Mouse (Mus musculus) neural tube, embryonic 13.5 days (tissue): ENCODE results near the gene Gadd45g. TPM values are rescaled to one million over a fixed set of nuclear protein-coding genes. Genes with fewer than 3 reads are reported as not detected.

Experiments used
- ATAC-seq: fragments of 200-750 bp; cut with Nextera tagmentation; 2 replicates; pipeline ENCODE4 v1.8.0; 2017; ENCODE audit warnings: low read depth, mild to moderate bottlenecking, moderate TSS enrichment, moderate library complexity
- H3K27ac ChIP-seq: fragments of 300-500 bp; sonication (generic); replicated peaks from 2 replicates; pipeline ENCODE4 v1.5.1; 2015; ENCODE audit warnings: moderate library complexity, mild to moderate bottlenecking, inconsistent platforms
- H3K27me3 ChIP-seq: fragments of 300-500 bp; sonication (generic); 2 replicates; pipeline ENCODE4 v1.6.1; 2015; ENCODE audit warnings: mild to moderate bottlenecking, inconsistent platforms
- H3K36me3 ChIP-seq: fragments of 300-500 bp; sonication (generic); 2 replicates; pipeline ENCODE4 v1.6.1; 2015; ENCODE audit warnings: mild to moderate bottlenecking, inconsistent platforms
- H3K4me1 ChIP-seq: fragments of 300-500 bp; sonication (generic); replicated peaks from 2 replicates; pipeline ENCODE4 v1.6.1; 2015; ENCODE audit warnings: inconsistent platforms
- H3K4me2 ChIP-seq: fragments of 300-500 bp; sonication (generic); 2 replicates; pipeline ENCODE4 v1.6.1; 2015; ENCODE audit warnings: inconsistent platforms, mild to moderate bottlenecking, moderate library complexity
- H3K4me3 ChIP-seq: fragments of 300-500 bp; sonication (generic); 2 replicates; pipeline ENCODE4 v1.5.1; 2015; ENCODE audit warnings: mild to moderate bottlenecking, inconsistent platforms
- H3K9ac ChIP-seq: fragments of 300-500 bp; sonication (generic); 2 replicates; pipeline ENCODE4 v1.6.1; 2015; ENCODE audit warnings: moderate library complexity, mild to moderate bottlenecking, inconsistent platforms
- H3K9me3 ChIP-seq: fragments of 300-500 bp; sonication (generic); 2 replicates; pipeline ENCODE4 v1.6.1; 2016; ENCODE audit warnings: inconsistent platforms
- WGBS: fragments of 180-500 bp; shearing (Covaris S2); methylation state at CpG from one replicate; pipeline ENCODE4 v1.1.7; 2015; 5-methylcytosine and 5-hydroxymethylcytosine counted together
- polyA plus RNA-seq: library from polyadenylated mRNA; unstranded; fragments of >200 nt; fragmentation: Nextera tagmentation; extraction: Ambion mirVana; gene quantifications from 2 replicates; pipeline ENCODE4 v1.2.1, GENCODE M21; 2015

Gadd45g gene
- polyA plus RNA-seq, 1 experiment from 2014 or later: 96.7 TPM

GRCm38 (mm10) chr13:51847979-51848480, 1.6 kb downstream of the Gadd45g start:
- Histone ChIP-seq H3K4me3 (peak overlapping the region; percentile 69), H3K9me3 (no peaks in the 10 kb centered on the region), H3K4me2 (peak overlapping the region; percentile 86), H3K4me1 (peaks cover 51% of the 10 kb centered on the region), H3K9ac (peak overlapping the region; percentile 81), H3K36me3 (no peaks in the 10 kb centered on the region), H3K27me3 (peaks cover 36% of the 10 kb centered on the region), H3K27ac (peak overlapping the region; percentile 89)
- peak; percentile 24 for ATAC-seq
- under 1% methylated on average over 31 of the region's 31 CpGs for WGBS

- H3K36me3 ChIP-seq: no peaks in the 10 kb centered on the region
- peak overlapping the region; percentile 81 for H3K9ac ChIP-seq
- WGBS: 1% methylated on average over 20 of the region's 20 CpGs
- H3K4me3 ChIP-seq: peak overlapping the region; percentile 69
- H3K27ac ChIP-seq: peak overlapping the region; percentile 89
- H3K9me3 ChIP-seq: no peaks in the 10 kb centered on the region
- no peak for ATAC-seq
- H3K4me1 ChIP-seq: peaks cover 53% of the 10 kb centered on the region
- H3K27me3 ChIP-seq: peaks cover 31% of the 10 kb centered on the region
- H3K4me2 ChIP-seq: peak overlapping the region; percentile 86
Observed at GRCm38 (mm10) chr13:51848481-51849240, 2.2 kb downstream of the Gadd45g start.

GRCm38 (mm10) chr13:51849241-51850033, 3.0 kb downstream of the Gadd45g start:
- ATAC-seq: no peak
- Histone ChIP-seq H3K27ac (peak overlapping the region; percentile 89), H3K4me2 (peak overlapping the region; percentile 86), H3K4me3 (peak overlapping the region; percentile 69), H3K9ac (peak overlapping the region; percentile 81), H3K27me3 (peaks cover 32% of the 10 kb centered on the region), H3K4me1 (peaks cover 56% of the 10 kb centered on the region), H3K36me3 (no peaks in the 10 kb centered on the region), H3K9me3 (no peaks in the 10 kb centered on the region)
- WGBS: 4% methylated on average over 22 of the region's 25 CpGs

GRCm38 (mm10) chr13:51850565-51850964, 4.1 kb downstream of the Gadd45g start:
- H3K4me1 ChIP-seq: peaks cover 52% of the 10 kb centered on the region
- H3K9me3 ChIP-seq: no peaks in the 10 kb centered on the region
- no peak overlapping the region for H3K4me2 ChIP-seq
- ATAC-seq: no peak
- H3K27ac ChIP-seq: no peak overlapping the region
- no peaks in the 10 kb centered on the region for H3K36me3 ChIP-seq
- H3K9ac ChIP-seq: no peak overlapping the region
- whole genome bisulfite sequencing: 59% methylated on average over 1 of the region's 1 CpGs
- H3K27me3 ChIP-seq: peaks cover 42% of the 10 kb centered on the region
- H3K4me3 ChIP-seq: no peak overlapping the region

GRCm38 (mm10) chr13:51852560-51853190, 6.2 kb downstream of the Gadd45g start:
- H3K9me3 ChIP-seq: no peaks in the 10 kb centered on the region
- peaks cover 42% of the 10 kb centered on the region for H3K4me1 ChIP-seq
- no peak overlapping the region for H3K9ac ChIP-seq
- no peak overlapping the region for H3K4me2 ChIP-seq
- no peak overlapping the region for H3K27ac ChIP-seq
- no peaks in the 10 kb centered on the region for H3K36me3 ChIP-seq
- no peak for ATAC-seq
- H3K4me3 ChIP-seq: no peak overlapping the region
- WGBS: 29% methylated on average over 7 of the region's 7 CpGs
- H3K27me3 ChIP-seq: peaks cover 42% of the 10 kb centered on the region

- no peaks in the 10 kb centered on the region for H3K9me3 ChIP-seq
- H3K36me3 ChIP-seq: no peaks in the 10 kb centered on the region
- H3K9ac ChIP-seq: no peak overlapping the region
- H3K4me1 ChIP-seq: peaks cover 34% of the 10 kb centered on the region
- H3K27ac ChIP-seq: no peak overlapping the region
- H3K4me3 ChIP-seq: no peak overlapping the region
- 0 out of 2 replicates have a peak, but pooled peaks have one; percentile 41 for ATAC-seq
- peaks cover 42% of the 10 kb centered on the region for H3K27me3 ChIP-seq
- H3K4me2 ChIP-seq: no peak overlapping the region
- WGBS: 20% methylated on average over 15 of the region's 16 CpGs
Observed at GRCm38 (mm10) chr13:51853301-51854243, 7.1 kb downstream of the Gadd45g start.

GRCm38 (mm10) chr13:51855584-51855983, 9.1 kb downstream of the Gadd45g start:
- H3K4me3 ChIP-seq: no peak overlapping the region
- peaks cover 42% of the 10 kb centered on the region for H3K27me3 ChIP-seq
- no peaks in the 10 kb centered on the region for H3K36me3 ChIP-seq
- peaks cover 16% of the 10 kb centered on the region for H3K4me1 ChIP-seq
- H3K27ac ChIP-seq: no peak overlapping the region
- no peak for ATAC-seq
- 83% methylated on average over 5 of the region's 5 CpGs for WGBS
- H3K9me3 ChIP-seq: no peaks in the 10 kb centered on the region
- H3K4me2 ChIP-seq: no peak overlapping the region
- H3K9ac ChIP-seq: no peak overlapping the region

GRCm38 (mm10) chr13:51857156-51857555, 10.7 kb downstream of the Gadd45g start:
- peaks cover 16% of the 10 kb centered on the region for H3K4me1 ChIP-seq
- no peaks in the 10 kb centered on the region for H3K36me3 ChIP-seq
- ATAC-seq: no peak
- no peak overlapping the region for H3K4me2 ChIP-seq
- H3K9me3 ChIP-seq: no peaks in the 10 kb centered on the region
- peaks cover 34% of the 10 kb centered on the region for H3K27me3 ChIP-seq
- no peak overlapping the region for H3K27ac ChIP-seq
- H3K9ac ChIP-seq: no peak overlapping the region
- 73% methylated on average over 5 of the region's 5 CpGs for WGBS
- no peak overlapping the region for H3K4me3 ChIP-seq

GRCm38 (mm10) chr13:51858475-51858874, 12.0 kb downstream of the Gadd45g start:
- Histone ChIP-seq H3K9me3 (no peaks in the 10 kb centered on the region), H3K27me3 (peaks cover 34% of the 10 kb centered on the region), H3K4me1 (peaks cover 6% of the 10 kb centered on the region), H3K4me2 (no peak overlapping the region), H3K27ac (no peak overlapping the region), H3K9ac (no peak overlapping the region), H3K4me3 (no peak overlapping the region), H3K36me3 (no peaks in the 10 kb centered on the region)
- ATAC-seq: no peak
- 61% methylated on average over 4 of the region's 4 CpGs for WGBS

- Histone ChIP-seq H3K27ac (no peak overlapping the region), H3K27me3 (peaks cover 27% of the 10 kb centered on the region), H3K4me3 (no peak overlapping the region), H3K36me3 (no peaks in the 10 kb centered on the region), H3K4me2 (no peak overlapping the region), H3K4me1 (no peaks in the 10 kb centered on the region; the same call in 1 of the 2 replicates), H3K9ac (no peak overlapping the region), H3K9me3 (no peaks in the 10 kb centered on the region)
- ATAC-seq: no peak
- 88% methylated on average over 8 of the region's 8 CpGs for WGBS
Observed at GRCm38 (mm10) chr13:51859174-51859573, 12.7 kb downstream of the Gadd45g start.

- ATAC-seq: no peak
- no peaks in the 10 kb centered on the region for H3K36me3 ChIP-seq
- H3K4me2 ChIP-seq: no peak overlapping the region
- no peak overlapping the region for H3K4me3 ChIP-seq
- no peaks in the 10 kb centered on the region; the same call in 1 of the 2 replicates for H3K4me1 ChIP-seq
- peaks cover 21% of the 10 kb centered on the region for H3K27me3 ChIP-seq
- no peaks in the 10 kb centered on the region for H3K9me3 ChIP-seq
- no peak overlapping the region for H3K27ac ChIP-seq
- H3K9ac ChIP-seq: no peak overlapping the region
- 66% methylated on average over 3 of the region's 3 CpGs for WGBS
Observed at GRCm38 (mm10) chr13:51859798-51860197, 13.3 kb downstream of the Gadd45g start.
